Mouse (Mus musculus) left cerebral cortex, postnatal 14 days (tissue): Measurements from ENCODE around the gene Zscan12. TPM values are rescaled to one million over a fixed set of nuclear protein-coding genes. Genes with fewer than 3 reads are reported as not detected.
"Not testable (repeated sequence)": the region's sequence is repeated elsewhere in the genome, so short reads cannot be mapped to it uniquely, and the experiment has no call there.

Source experiments
- DNase-seq, 2 experiments: peaks; one replicate each; pipeline ENCODE4 v3.0.0; 2021 to 2022; ENCODE audit warnings: low spot score in 2 of 2, mixed read lengths in 1 of 2
- intact Hi-C: fragments of 180-260 bp; cut with DNase I; formaldehyde crosslinking; loops from one replicate; pipeline ENCODE4 v1.15.1; 2025
- long read RNA-seq, 2 experiments: library from polyadenylated mRNA; stranded (forward); transcript quantifications; one replicate each; pipeline ENCODE4 v2.0.0; 2021
- total RNA-seq, 2 experiments: library from RNA; stranded (reverse); gene quantifications; 2 replicates each; pipeline ENCODE4 v1.2.3; 2021

Gene Zscan12
- total RNA-seq = 1 to 10 TPM; 6.9 to 7.7 TPM
- long read RNA-seq, experiment 1, full-length matches to known transcripts = 10 of 13 reads
- long read RNA-seq, experiment 1, partial matches to known transcripts = 0 of 13 reads
- long read RNA-seq, experiment 1, other reads (novel, unspliced or antisense) = 3 of 13 reads
- long read RNA-seq, experiment 2, full-length matches to known transcripts = 5 of 8 reads
- long read RNA-seq, experiment 2, partial matches to known transcripts = 0 of 8 reads
- long read RNA-seq, experiment 2, other reads (novel, unspliced or antisense) = 3 of 8 reads

DNA sequence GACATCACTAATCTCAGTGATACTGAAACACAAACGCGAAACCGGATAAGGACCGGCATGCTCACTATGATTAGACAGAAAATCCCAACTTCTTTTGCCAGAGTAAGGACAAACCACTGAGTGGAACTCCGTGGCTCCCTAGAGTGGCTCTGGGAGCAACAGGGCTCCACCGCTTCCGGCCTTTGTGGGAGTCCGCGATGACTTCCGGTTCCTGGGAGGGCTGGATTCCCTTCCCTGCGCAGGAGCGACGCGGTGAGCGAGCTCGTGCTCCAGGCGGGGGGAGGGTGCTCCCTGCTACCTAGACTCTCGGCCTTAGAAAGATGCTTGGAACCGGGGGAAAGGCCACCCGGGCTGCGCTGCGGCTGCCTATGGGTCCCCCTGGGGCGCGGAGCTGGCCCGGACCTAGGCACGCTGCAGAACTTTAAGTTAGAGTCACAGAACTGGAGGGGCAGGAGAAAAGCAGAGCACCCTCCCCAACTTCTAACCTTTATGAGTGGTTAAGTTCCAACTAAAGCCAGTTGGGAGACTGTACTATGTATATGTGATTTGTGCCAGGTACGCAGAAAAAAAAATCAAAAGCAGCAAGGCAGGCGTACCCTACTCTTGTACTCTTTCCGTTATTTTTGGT is at the start of gene Zscan12:
Zscan12 (plus strand) TSS at position 200 of the 628 bp plus-strand sequence.
- DNase-seq = peak; percentile 88 to 91
- intact Hi-C loops = loop anchor here (1.0 kb wide), 1 partner anchor 40 kb away; the partner anchor contains the start of gene Zkscan3

DNA sequence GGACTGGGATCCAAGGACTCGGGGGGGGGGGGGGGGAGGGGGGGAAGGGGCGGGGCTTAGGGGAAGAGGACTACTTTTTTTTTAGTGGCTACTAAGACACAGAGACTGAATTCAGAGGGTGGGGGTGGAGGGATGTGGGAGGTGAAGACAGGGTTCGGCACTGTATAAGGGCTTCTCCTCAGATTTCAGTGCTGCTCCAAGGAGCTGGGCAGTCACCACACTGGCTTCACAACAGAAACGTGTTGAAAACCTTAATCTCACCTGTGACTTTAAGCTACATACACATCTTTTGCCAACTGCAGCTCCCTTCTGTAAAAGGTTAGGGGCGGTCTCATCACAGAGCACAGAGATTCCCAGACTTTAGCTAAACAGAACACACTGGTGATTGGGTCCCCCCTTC is 49.8 kb upstream of the Zscan12 start:
- DNase-seq = no peak
- intact Hi-C loops = no loop called here

DNA sequence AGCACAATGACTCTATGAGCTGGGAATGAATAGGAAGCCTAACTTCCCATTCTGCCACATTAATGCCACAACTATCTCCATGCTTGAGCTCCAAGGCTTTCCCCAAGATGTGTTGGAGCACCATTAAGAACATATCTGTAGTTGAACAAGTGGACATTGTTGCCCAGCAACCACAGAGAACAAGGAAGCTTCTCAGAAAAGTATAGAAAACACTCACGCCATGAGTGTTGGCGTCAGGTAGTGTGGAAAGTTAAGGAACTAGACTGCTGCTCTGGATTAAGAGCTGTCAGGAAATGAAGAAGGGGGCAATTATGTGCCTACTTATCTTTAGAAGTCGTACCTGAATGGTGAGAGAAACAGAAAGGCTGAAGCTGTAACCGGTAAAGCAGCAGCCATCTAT is 48.7 kb upstream of the Zscan12 start:
- intact Hi-C loops = no loop called here

DNA sequence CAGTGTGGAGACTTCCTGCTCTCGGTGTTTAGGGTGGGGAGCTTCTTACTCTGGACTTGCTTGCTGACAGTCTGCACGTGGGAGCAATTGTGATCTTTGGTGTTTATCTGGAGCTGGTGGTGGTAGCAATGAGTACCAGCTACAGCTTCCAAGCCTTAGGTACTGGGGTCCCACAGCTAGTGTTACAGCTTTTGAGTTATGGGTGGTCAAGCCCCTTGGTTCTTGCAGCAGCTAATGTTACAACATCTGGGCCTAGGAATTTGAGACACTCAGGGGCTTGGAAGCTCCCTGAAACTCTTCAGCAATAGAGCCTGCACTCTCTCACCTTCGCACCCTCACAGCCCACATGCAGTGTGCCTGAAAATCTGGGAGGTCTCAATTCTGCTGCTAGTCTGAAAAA is 42.4 kb upstream of the Zscan12 start:
- DNase-seq = no peak
- intact Hi-C loops = loop anchor here (10.0 kb wide), 1 partner anchor 145 kb away; the partner anchor contains the start of gene Trim27

More for the DNA sequence above, 48.7 kb upstream of the Zscan12 start:
- DNase-seq = no peak

DNA sequence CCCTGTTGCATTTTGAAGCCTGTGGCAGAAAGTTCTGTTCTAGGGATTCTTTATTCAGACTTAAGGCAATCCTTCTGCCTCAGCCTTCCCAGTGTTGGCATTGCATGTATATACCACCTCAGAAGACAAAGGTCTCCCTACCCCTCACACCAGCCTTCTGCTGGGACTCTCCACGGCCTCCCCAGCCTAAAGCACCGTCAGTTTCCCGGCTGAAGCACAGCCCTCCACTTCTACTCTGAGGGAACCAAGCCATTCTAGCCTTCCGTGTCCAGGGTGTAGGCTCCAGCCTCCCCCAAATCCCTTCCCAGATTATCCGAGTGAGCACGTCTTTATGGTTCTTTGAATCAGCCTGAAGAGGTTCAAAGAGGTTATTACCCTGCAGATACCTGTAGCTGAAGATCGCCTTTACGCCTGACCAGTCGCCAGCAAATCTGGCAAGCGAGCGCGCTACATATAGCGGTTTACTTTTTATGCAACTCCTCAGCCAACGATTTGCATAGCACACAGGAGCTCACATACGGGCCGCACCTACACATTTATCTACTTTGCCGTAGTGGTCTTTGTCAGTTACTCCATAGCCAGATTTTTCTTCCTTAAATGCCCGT is 40.6 kb upstream of the Zscan12 start:
- intact Hi-C loops = loop anchor here (10.0 kb wide), 1 partner anchor 147 kb away; the partner anchor contains the start of gene Trim27
- peak in 1 of 2 experiments; percentile 9 for DNase-seq

DNA sequence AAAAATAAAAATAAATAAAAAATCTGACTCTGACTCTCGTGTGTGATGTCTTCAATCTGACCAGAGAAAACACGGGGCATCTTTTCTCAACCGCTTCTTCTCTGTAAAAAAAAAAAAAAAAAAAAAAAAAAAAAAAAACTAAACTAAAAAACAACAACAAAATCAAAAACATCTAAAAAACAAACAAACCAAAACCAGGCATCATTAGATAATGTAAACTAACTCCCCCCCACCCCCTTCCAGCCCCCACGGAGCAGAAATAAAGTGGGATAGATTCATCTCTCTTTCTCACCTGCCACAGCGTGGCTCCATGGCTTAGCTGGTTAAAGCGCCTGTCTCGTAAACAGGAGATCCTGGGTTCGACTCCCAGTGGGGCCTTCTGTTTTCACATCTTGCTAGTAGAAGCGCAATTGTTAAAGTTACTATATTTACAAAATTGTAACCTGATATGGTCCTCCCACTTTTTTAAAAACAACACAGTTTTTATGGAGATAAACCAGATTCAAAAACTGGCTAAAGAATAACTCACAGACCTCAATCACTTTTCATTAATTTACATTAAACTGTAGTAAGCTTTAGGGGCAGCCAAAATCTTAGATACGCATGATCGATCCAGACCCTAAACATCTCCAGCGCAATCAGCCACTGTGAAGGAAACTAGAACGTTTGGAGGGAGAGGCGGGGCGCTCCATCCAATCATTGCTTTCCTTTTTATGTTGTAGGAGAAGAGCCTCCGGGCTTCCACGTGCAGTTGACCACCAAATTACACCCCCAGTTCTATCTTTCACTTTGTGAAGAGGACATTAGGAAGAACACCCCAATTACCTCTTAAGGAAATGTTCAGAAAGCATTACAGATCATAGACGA is 39.9 kb upstream of the Zscan12 start:
- intact Hi-C loops = loop anchor here (10.0 kb wide), 1 partner anchor 148 kb away; the partner anchor contains the start of gene Trim27
- DNase-seq = peak; percentile 30 to 84

DNA sequence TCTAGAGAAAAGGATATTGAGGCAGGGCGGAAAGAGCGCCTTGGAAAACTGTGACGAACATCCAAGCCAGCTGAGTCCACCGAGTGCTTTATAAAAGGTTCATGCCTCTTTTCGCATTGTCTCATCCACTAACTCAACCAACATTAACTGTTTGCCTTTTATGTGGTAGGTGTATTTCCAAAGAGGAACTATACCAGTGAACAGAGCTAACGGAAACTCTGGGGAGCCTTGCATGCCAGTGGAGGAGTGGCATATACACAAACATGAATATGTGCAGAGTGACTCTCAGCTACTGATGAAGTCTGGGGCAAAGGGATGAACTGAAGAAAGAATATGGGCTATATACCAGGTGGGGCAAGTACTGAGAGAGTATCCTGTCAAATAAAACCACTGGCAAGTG is 39.2 kb upstream of the Zscan12 start:
- intact Hi-C loops = loop anchor here (10.0 kb wide), 1 partner anchor 149 kb away; the partner anchor contains the start of gene Trim27
- DNase-seq = no peak

DNA sequence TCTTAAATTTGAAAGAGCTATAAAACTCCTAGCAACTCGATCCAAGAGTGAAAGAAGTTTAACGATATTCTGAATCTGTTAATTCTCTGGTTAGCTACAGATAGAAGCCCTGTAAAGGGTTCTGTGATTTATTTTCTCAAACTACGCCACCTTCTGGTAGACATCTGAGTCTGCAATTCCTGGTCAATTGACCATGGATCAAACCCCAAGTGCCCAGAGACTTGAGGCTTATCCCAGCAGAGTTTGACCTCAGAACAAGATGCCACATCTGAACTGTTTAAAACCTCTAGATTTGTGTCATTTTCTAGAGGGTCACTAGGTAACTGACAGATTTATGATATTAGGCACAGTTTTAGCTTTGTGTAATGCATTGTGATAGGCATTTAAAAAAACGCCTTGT is 36.4 kb upstream of the Zscan12 start:
- intact Hi-C loops = loop anchor here (2.0 to 10.0 kb wide), 4 partner anchors 51 to 151 kb away; partner anchors contain the start of gene Trim27
- DNase-seq = no peak

DNA sequence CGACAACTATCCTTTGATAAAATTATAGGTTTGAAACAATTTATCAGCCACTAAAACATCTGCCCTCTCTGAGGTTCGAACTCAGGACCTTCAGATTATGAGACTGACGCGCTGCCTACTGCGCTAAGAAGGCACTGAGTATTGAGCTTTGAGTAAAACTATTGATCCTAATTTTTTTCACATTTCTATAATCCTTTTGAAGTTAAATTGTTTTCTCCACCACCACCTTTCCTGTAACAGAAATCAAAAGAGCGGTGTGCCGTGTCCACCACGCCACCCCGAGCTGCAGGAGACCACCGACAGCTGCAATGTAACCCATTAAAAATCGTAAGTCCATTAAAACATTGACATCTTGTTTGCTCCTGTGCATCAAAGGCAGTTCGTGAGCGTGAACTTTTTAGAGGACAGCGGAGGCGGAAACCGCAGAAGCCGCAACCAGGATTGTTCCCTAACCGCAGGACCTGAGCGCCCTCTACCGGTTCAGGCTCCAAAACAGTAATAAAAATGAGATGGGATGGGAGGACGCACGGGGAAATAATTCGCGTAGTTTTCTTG is 35.9 kb upstream of the Zscan12 start:
- peak; percentile 69 to 87 for DNase-seq

DNA sequence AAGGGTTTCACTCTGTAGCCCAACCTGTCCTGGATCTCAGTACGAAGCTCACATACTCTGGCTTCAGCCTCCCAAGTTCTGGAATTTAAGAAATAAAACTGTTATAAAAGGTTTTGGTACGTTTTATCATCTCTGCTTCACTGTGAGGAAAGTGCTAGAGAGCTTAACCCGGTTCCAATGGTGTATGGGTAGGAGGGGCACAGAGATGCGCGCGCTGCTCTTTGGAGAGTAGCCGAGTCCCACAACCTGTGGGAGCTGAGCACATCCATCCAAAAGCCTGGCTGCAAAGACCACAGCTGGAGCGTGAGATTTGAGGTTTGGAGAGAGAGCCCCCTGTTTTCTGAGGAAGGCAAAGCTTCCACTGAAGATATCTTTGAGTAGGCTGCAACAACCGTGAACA is 35.2 kb upstream of the Zscan12 start:
- peak in 1 of 2 experiments; percentile 13 for DNase-seq
- intact Hi-C loops = loop anchor here (2.0 to 10.0 kb wide), 4 partner anchors 53 to 153 kb away; partner anchors contain the start of gene Trim27

More for the DNA sequence above, 35.9 kb upstream of the Zscan12 start:
- intact Hi-C loops = loop anchor here (2.0 to 10.0 kb wide), 4 partner anchors 52 to 152 kb away; partner anchors contain the start of gene Trim27

DNA sequence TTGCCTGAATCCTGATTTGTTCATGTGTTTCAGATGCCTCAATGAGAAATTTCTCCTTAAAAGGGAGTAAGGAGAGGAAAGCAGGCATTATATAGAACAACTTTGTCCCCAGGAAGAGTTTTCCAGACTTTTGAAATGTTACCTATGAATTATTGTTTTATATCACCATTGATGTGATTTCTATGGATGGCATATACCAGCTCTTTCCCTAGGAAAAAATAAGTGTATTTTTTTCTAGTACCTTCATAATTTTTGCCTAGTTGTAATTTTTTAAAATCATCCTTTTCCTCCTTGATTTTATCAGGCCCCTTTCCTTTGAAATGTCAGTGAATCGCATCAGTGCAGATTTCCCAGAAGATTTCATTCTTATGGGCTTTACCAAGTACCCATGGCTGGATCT is 16.0 kb upstream of the Zscan12 start, which contains the start of gene Olfr1367:
Olfr1367 (plus strand) TSS at position 301 of the 400 bp plus-strand sequence.
- no peak for DNase-seq
- intact Hi-C loops = no loop called here

DNA sequence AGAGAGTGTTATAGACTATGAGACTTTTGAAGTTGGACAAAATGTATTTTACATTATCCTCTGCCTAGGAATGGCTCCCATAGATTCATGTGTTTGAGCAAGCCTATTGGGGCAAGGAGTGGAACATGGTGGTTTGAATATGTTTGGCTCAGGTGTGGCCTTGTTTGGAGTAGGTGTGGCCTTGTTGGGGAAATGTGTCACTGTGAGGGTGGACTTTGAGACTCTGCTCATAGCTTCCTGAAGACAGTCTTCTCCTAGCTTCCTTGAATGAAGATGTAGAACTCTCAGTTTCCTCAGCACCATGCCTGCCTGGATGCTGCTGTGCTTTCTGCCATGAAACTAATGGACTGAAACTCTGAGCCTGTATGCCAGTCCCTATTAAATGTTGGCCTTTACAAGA is 12.0 kb upstream of the Zscan12 start:
- intact Hi-C loops = no loop called here
- DNase-seq = no peak

DNA sequence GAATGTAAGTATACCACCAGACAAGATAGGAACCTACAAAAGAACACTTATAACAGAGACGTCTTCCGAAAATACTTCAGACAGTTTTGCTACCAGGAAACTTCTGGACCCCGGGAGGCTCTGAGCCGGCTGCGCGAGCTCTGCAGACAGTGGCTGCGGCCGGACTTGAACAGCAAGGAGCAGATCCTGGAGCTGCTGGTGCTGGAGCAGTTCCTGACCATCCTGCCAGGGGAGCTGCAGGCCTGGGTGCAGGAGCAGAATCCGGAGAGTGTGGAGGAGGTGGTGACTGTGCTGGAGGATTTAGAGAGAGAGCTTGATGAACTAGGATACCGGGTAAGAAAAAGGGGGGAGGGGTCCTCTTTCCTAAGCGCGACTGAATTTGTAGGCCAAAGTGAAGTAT is 1.1 kb downstream of the Zscan12 start:
- DNase-seq = no peak
- intact Hi-C loops = no loop called here

DNA sequence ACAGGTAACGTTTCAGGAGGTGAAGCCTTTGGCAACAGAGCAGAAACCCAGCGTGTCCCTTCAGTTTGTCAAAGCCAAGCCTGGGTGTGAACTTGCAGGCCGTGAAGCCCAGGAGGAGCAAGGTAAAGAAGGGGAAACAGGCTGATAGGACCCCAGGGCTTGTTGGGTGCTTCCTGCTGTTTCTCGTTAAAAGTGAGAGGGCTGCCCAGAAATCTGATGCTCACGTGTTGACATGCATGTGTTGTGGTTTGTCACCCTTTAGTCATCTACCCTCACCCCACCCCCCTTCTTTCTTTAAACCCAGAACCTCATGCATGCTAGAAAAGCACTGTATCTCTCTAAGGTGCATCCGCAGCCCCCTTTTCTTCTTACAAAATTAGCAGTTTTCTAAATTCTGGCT is 4.0 kb downstream of the Zscan12 start:
- DNase-seq = no peak
- intact Hi-C loops = no loop called here

DNA sequence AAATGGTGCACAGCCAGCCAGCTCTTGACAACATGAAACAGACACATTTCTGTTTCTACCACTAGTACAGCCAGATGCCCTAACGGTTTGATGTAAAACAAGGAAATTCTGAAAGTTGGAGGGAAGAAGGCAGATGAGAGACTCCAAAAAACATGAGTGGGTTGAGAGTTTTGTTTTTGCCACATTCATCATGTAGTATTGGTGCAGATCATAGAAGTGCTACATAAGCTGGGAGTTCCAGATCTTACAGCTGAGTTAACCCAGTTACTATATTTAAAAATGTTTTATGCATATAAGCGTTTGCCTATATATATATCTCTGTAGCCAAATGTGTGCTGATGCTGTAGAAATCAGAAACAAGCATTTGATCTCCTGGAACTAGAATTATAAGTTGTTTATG is 10.1 kb downstream of the Zscan12 start:
- peak in 1 of 2 experiments; percentile 75 for DNase-seq
- intact Hi-C loops = no loop called here

DNA sequence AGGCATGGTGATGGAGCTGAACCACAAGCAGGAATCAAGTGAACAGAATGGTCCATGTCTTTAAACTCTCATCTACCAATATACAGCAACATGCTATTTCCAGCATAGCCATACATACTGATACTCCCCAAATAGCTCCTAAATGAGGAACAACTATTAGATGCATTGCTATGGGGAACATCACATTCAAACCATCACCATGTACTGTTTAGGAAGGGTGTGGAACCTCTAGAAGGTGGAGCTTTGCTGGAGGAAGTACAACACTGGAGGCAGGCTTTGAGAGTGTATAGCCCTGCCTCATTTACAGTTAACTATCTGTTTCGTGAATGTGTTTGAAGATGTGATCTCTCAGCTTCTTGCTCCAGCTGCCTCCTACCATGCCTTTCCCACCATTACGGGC is 15.2 kb downstream of the Zscan12 start:
- intact Hi-C loops = no loop called here
- no peak for DNase-seq

DNA sequence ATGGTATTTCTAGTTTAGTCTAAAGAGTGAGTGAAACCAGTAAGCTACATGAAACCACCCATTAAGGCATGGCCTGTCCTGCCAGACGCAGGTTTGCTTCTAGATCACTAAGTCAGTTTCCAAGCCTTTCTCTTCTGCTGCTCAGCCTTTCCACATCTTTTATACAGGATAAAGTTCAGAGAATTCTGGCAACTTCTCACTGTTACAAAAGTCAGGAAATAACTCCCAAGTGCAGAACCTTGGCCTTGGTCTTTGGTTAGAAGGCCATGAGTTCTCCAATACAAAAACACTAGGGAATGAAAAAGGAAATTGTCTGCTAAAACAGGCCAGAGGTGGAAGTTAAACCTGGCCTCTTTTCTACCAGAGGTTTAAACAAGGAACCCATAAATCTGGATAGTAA is 32.6 kb downstream of the Zscan12 start:
- no peak for DNase-seq
- intact Hi-C loops = no loop called here

DNA sequence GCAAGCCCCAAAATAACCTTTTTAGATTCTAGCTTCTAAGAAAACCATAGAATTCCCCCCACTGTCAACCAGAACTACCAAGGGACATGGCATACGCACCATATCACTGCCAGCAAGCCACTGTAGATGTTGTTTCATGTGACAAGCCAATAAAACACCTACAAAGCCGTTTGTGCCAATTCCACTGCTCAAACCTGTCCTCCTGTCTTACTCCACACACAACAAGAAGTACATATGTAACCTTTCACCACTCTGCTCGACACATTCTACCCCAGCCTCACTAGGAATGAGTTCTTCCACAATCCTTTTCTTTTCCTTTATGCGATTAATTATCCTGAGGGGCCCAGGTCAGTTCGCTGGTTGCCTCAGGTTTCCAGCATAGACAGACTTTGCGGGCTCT is 33.0 kb downstream of the Zscan12 start:
- DNase-seq = no peak
- intact Hi-C loops = no loop called here

DNA sequence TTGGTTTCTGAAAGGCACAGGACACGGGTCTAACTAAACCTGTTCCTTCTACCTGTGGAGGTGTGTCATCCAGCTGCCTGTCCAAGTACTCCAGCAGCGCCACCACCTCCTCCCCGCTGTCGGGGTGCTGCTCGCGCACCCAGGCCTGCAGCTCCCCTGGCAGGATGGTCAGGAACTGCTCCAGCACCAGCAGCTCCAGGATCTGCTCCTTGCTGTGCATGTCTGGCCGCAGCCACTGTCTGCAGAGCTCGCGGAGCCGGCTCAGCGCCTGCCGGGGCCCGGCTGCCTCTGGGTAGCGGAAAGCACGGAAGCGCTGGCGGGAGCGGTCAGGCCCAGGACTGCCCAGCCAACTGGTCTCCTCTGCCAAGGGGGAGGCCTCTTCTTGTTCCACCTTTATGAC is 33.4 kb downstream of the Zscan12 start:
- DNase-seq = peak; percentile 7 to 18
- intact Hi-C loops = not testable (repeated sequence)
